Comparison of ENCODE assay signal across 8 mouse cellular contexts in genomic region chr12:75479375-75479898, GRCm38 (mm10).
"Had no signal": no experiment of that assay in that cellular context is flagged by ENCODE, and none has a peak within 500 bp of the region (broad histone marks: within the 10 kb centered on the region; RNA-seq: fewer than 3 reads in every experiment).

No protein-coding gene starts in this region.

- H3K36me3 ChIP-seq: liver, embryonic 12.5 days; midbrain, embryonic 13.5 days had no signal

- H3K4me3 ChIP-seq: kidney, embryonic 15.5 days; limb, embryonic 12.5 days; liver, embryonic 12.5 days; midbrain, embryonic 13.5 days had no signal

- H3K27me3 ChIP-seq: kidney, embryonic 15.5 days; limb, embryonic 12.5 days; liver, embryonic 12.5 days; midbrain, embryonic 13.5 days had no signal

- DNase-seq: layer of hippocampus, adult 9-11 months; right cerebral cortex, postnatal 14 days; thymus, postnatal 4 days had no signal

- H3K4me1 ChIP-seq: limb, embryonic 12.5 days had no signal

- H3K27ac ChIP-seq: kidney, embryonic 15.5 days; limb, embryonic 12.5 days; liver, embryonic 12.5 days; midbrain, embryonic 13.5 days; stomach, postnatal 0 days had no signal
